ENCODE assay signal across 8 mouse cellular contexts in the genomic region with DNA sequence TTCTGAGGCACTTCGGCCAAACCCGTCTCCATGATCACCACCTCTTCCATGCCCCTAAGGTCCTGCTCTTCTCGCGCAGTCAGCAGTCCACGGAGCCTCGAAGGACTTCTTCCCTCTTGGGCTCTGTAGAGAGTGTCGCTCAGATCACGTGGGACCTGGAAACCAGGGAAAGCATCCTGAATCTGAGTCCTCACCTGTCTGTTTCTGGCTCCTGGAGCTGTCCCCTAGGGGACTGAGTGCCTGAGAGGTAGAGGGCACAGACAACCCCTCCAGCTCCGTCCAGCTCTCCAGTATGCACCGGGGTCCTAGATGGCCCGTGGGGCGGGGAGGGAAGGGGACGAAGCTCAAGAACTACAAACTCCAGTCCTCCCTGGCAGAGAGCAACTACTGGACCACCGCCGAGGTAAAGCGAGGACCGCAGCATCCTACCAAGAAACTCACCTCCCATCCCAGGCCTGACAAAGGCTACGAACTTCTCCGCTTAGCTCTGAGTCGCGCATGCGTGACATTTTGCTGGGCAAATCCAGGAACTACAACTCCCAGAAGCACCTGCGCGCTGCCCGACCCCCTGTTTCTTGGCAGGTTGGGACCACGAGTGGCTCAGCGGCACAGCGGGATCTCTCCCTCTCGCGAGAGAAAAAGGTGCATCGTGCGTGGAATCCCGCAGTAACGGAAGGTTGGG. TPM values are rescaled to one million over a fixed set of nuclear protein-coding genes. Genes with fewer than 3 reads are reported as not detected.
DNase-seq lines count a peak whose midpoint lies in the region; ATAC-seq lines count a peak whose summit lies in the region.

Zfp286 (minus strand) TSS at position 528 of the 682 bp plus-strand sequence.

- H3K27ac ChIP-seq in forebrain, embryonic 15.5 days (replicated peaks), result peak within 1 kb of the TSS; percentile 68
- H3K27ac ChIP-seq in liver, embryonic 15.5 days (replicated peaks), result no peak within 1 kb of the TSS
- H3K27ac ChIP-seq in neural tube, embryonic 11.5 days (ENCODE audit: low read depth, low read length), result no peak within 1 kb of the TSS
- H3K27ac ChIP-seq in stomach, embryonic 15.5 days, result no peak within 1 kb of the TSS

- no peaks in the 10 kb centered on the region for H3K27me3 ChIP-seq in forebrain, embryonic 15.5 days
- no peaks in the 10 kb centered on the region for H3K27me3 ChIP-seq in liver, embryonic 15.5 days
- no peaks in the 10 kb centered on the region for H3K27me3 ChIP-seq in neural tube, embryonic 11.5 days (ENCODE audit: control insufficient read depth, insufficient read depth, low read length)
- no peaks in the 10 kb centered on the region for H3K27me3 ChIP-seq in stomach, embryonic 15.5 days (replicated peaks)

- peak within 1 kb of the TSS; percentile 60 for H3K9ac ChIP-seq in forebrain, embryonic 15.5 days (replicated peaks)
- 0 out of 2 replicates have a peak within 1 kb of the TSS, but pooled peaks have one; percentile 15 for H3K9ac ChIP-seq in liver, embryonic 15.5 days
- H3K9ac ChIP-seq in neural tube, embryonic 11.5 days (ENCODE audit: low read length), result peak within 1 kb of the TSS; percentile 89
- H3K9ac ChIP-seq in stomach, embryonic 15.5 days, result peak within 1 kb of the TSS; percentile 18; the same call in 1 of the 2 replicates

- WGBS in forebrain, embryonic 15.5 days, result 6% methylated on average over 34 of the region's 34 CpGs
- WGBS in liver, embryonic 15.5 days (ENCODE audit: insufficient replicate concordance), result 8% methylated on average over 34 of the region's 34 CpGs
- WGBS in neural tube, embryonic 11.5 days, result 8% methylated on average over 34 of the region's 34 CpGs
- WGBS in stomach, embryonic 15.5 days, result 7% methylated on average over 34 of the region's 34 CpGs

- ATAC-seq in CD4-positive, CD25-positive, alpha-beta regulatory T cell, adult 4 months, result peak; percentile 71
- peak; percentile 88 for ATAC-seq in cerebellum, adult (ENCODE audit: insufficient number of reproducible peaks, low FRiP score, low TSS enrichment)
- ATAC-seq in forebrain, embryonic 15.5 days (replicated peaks), result peak; percentile 96
- no peak; the same call in 1 of the 2 replicates for ATAC-seq in liver, embryonic 15.5 days (ENCODE audit: insufficient read depth)
- peak; percentile 94 for ATAC-seq in neural tube, embryonic 11.5 days (ENCODE audit: insufficient read depth, low FRiP score, low TSS enrichment)
- peak; percentile 88 for ATAC-seq in stomach, embryonic 15.5 days (ENCODE audit: insufficient read depth, low FRiP score, low read depth)

- peaks cover 25% of the 10 kb centered on the region for H3K36me3 ChIP-seq in forebrain, embryonic 15.5 days
- H3K36me3 ChIP-seq in liver, embryonic 15.5 days (replicated peaks), result no peaks in the 10 kb centered on the region
- H3K36me3 ChIP-seq in neural tube, embryonic 11.5 days (ENCODE audit: control insufficient read depth, insufficient read depth, low read length), result peaks cover 5% of the 10 kb centered on the region
- H3K36me3 ChIP-seq in stomach, embryonic 15.5 days, result peaks cover 15% of the 10 kb centered on the region

- intact Hi-C loops in heart, postnatal 14 days (cut with DNase I), result no loop called here

- H3K4me3 ChIP-seq in forebrain, embryonic 15.5 days, result peak within 1 kb of the TSS; percentile 49
- peak within 1 kb of the TSS; percentile 53 for H3K4me3 ChIP-seq in liver, embryonic 15.5 days (replicated peaks)
- peak within 1 kb of the TSS; percentile 57 for H3K4me3 ChIP-seq in neural tube, embryonic 11.5 days (ENCODE audit: low read depth, low read length)
- H3K4me3 ChIP-seq in stomach, embryonic 15.5 days (replicated peaks), result peak within 1 kb of the TSS; percentile 53

- peak; percentile 76 to 85 for DNase-seq in heart, postnatal 14 days
- DNase-seq in kidney, postnatal 4 days, result peak; percentile 90 to 94
- DNase-seq in neural tube, embryonic 11.5 days (ENCODE audit: low spot score), result peak; percentile 94

- peaks cover 11% of the 10 kb centered on the region for H3K4me1 ChIP-seq in forebrain, embryonic 15.5 days
- peaks cover 11% of the 10 kb centered on the region; the same call in 1 of the 2 replicates for H3K4me1 ChIP-seq in liver, embryonic 15.5 days (replicated peaks)
- no peaks in the 10 kb centered on the region for H3K4me1 ChIP-seq in neural tube, embryonic 11.5 days (ENCODE audit: control insufficient read depth, insufficient read depth, low read length)
- H3K4me1 ChIP-seq in stomach, embryonic 15.5 days, result 0 out of 2 replicates have a peak, but pooled peaks cover 7% of the 10 kb centered on the region

- H3K4me2 ChIP-seq in forebrain, embryonic 15.5 days (replicated peaks), result peak within 1 kb of the TSS; percentile 65
- H3K4me2 ChIP-seq in liver, embryonic 15.5 days, result peak within 1 kb of the TSS; percentile 74
- peak within 1 kb of the TSS; percentile 78 for H3K4me2 ChIP-seq in neural tube, embryonic 11.5 days (ENCODE audit: low read depth)
- peak within 1 kb of the TSS; percentile 77 for H3K4me2 ChIP-seq in stomach, embryonic 15.5 days

- no peaks in the 10 kb centered on the region for H3K9me3 ChIP-seq in forebrain, embryonic 15.5 days
- H3K9me3 ChIP-seq in liver, embryonic 15.5 days (replicated peaks), result no peaks in the 10 kb centered on the region
- no peaks in the 10 kb centered on the region for H3K9me3 ChIP-seq in neural tube, embryonic 11.5 days (ENCODE audit: control insufficient read depth, low read length)
- no peaks in the 10 kb centered on the region for H3K9me3 ChIP-seq in stomach, embryonic 15.5 days

RNA-seq across cellular contexts. Expression of gene Zfp286, which starts in this region (rescaled TPM):
- 1 to 10 TPM; 3.8 to 4.3 TPM for polyA plus RNA-seq in CD4-positive, CD25-positive, alpha-beta regulatory T cell, adult 4 months (2017; shearing (Covaris generic))
- 40.1 and 41.8 TPM in 2 replicates for polyA plus RNA-seq in forebrain, embryonic 15.5 days (2015; fragmentation: Nextera tagmentation; extraction: Ambion mirVana)
- 1 to 10 TPM; 1.0 to 1.4 TPM for total RNA-seq in heart, postnatal 14 days (2021)
- polyA plus RNA-seq in liver, embryonic 15.5 days (2015; fragmentation: Nextera tagmentation; extraction: Ambion mirVana), result 0.63 and 1.0 TPM in 2 replicates
- 28.6 and 29.4 TPM in 2 replicates for polyA plus RNA-seq in neural tube, embryonic 11.5 days (2014; fragmentation: Nextera tagmentation; extraction: Ambion mirVana)
- 14.9 and 15.3 TPM in 2 replicates for polyA plus RNA-seq in stomach, embryonic 15.5 days (2015; fragmentation: Nextera tagmentation; extraction: Ambion mirVana)

Comparison
In these comparisons a context has a peak if more than half of its experiments do, and no peak if none do; other contexts are left out.
1. H3K9ac ChIP-seq: peak in every context shown above with its lines; median percentile 89 in neural tube, embryonic 11.5 days; 60 in forebrain, embryonic 15.5 days; 18 in stomach, embryonic 15.5 days; 15 in liver, embryonic 15.5 days.